In the genomic region with DNA sequence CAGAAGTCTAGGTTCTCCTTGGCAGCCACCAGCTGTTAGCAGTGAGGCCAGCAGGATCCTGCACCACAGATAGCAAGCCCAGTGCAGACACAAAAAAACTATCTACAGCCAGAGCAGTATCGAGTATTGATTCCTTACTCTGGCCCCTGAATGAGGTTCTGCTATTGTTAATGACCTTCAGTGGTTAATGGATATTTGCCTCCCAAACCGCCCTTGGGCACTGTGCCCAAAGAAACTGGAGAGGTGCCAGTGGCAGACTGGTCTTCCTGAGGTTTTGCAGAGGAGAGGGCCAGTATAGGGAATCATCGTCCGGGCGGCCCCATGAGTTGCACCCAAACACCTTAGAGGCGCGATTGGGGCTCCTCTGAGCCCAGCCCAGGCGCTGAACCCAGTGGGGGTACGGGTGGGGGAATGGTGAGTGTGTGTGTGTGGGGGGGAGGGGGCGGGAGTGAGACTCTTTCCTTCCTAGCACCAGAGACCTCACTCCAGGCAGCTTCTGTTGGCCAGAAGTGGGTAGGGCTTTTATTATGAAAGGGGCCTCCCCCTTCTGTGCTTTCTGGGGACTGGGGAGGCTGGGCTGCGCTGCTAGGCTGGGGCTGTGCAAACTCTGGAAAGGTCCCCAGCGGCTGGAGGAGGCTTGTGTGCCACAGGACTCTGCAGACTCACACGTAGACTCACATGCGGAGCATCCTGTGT, we compare ENCODE assay signal across 8 mouse cellular contexts. TPM values are rescaled to one million over a fixed set of nuclear protein-coding genes. Genes with fewer than 3 reads are reported as not detected.
DNase-seq lines count a peak whose midpoint lies in the region; ATAC-seq and TF ChIP-seq lines count a peak whose summit lies in the region.

A gene (plus strand): TSS at position 571 of the 696 bp plus-strand sequence.

- no peaks in the 10 kb centered on the region for H3K9me3 ChIP-seq in hindbrain, embryonic 15.5 days
- H3K9me3 ChIP-seq in midbrain, postnatal 0 days (ENCODE audit: low read length) = no peaks in the 10 kb centered on the region

- WGBS in hindbrain, embryonic 15.5 days = 7% methylated on average over 14 of the region's 14 CpGs
- WGBS in liver, adult 2 months = 4% methylated on average over 14 of the region's 14 CpGs
- WGBS in midbrain, postnatal 0 days = 13% methylated on average over 13 of the region's 14 CpGs

- H3K79me2 ChIP-seq in liver, adult 2 months (ENCODE audit: control insufficient read depth, insufficient read depth, low read length) = peaks cover 5% of the 10 kb centered on the region; the same call in 1 of the 2 replicates

- peaks cover 10% of the 10 kb centered on the region for H3K4me1 ChIP-seq in hindbrain, embryonic 15.5 days (replicated peaks)
- H3K4me1 ChIP-seq in liver, adult 2 months (ENCODE audit: control insufficient read depth, insufficient read depth, low read length) = peaks cover 18% of the 10 kb centered on the region
- H3K4me1 ChIP-seq in midbrain, postnatal 0 days (ENCODE audit: insufficient read depth, low read length) = no peaks in the 10 kb centered on the region

- intact Hi-C loops in gastrocnemius, postnatal 14 days (cut with DNase I; ENCODE audit: low total_unique reads) = no loop called here

- peak within 1 kb of the TSS; percentile 41 for H3K4me3 ChIP-seq in layer of hippocampus, adult 2 months
- H3K4me3 ChIP-seq in hindbrain, embryonic 15.5 days = peak within 1 kb of the TSS; percentile 19
- H3K4me3 ChIP-seq in liver, adult 2 months (ENCODE audit: insufficient read depth, low read depth, low read length) = peak within 1 kb of the TSS; percentile 61
- H3K4me3 ChIP-seq in midbrain, postnatal 0 days (ENCODE audit: low read depth, low read length) = peak within 1 kb of the TSS; percentile 0; the same call in 1 of the 2 replicates

- H3K4me2 ChIP-seq in hindbrain, embryonic 15.5 days = peak within 1 kb of the TSS; percentile 52
- H3K4me2 ChIP-seq in midbrain, postnatal 0 days (ENCODE audit: low read depth, low read length, poor library complexity, severe bottlenecking) = peak within 1 kb of the TSS; percentile 36

- peak within 1 kb of the TSS; percentile 16; the same call in 1 of the 2 replicates for H3K9ac ChIP-seq in hindbrain, embryonic 15.5 days
- H3K9ac ChIP-seq in liver, adult 2 months (ENCODE audit: low read depth, low read length) = peak within 1 kb of the TSS; percentile 60
- 0 out of 2 replicates have a peak within 1 kb of the TSS, but pooled peaks have one; percentile 29 for H3K9ac ChIP-seq in midbrain, postnatal 0 days (replicated peaks; ENCODE audit: low read length, poor library complexity, severe bottlenecking)

- peak; percentile 88 for ATAC-seq in hindbrain, embryonic 15.5 days (ENCODE audit: low FRiP score, low read depth)
- ATAC-seq in midbrain, postnatal 0 days (ENCODE audit: low FRiP score) = peak; percentile 85

- peak; percentile 30 to 53 for DNase-seq in layer of hippocampus, adult 2 months (ENCODE audit: low spot score in 2 of 2)
- DNase-seq in layer of hippocampus, adult 9-10 months (ENCODE audit: low spot score) = no peak
- DNase-seq in cerebellum, postnatal 10 days = peak; percentile 93
- DNase-seq in gastrocnemius, postnatal 14 days = peak; percentile 83
- DNase-seq in liver, adult 2 months (ENCODE audit: extremely low read depth, low read depth, low spot score) = peak; percentile 91
- DNase-seq in midbrain, postnatal 0 days (ENCODE audit: low spot score) = peak; percentile 80
- DNase-seq in spleen, postnatal 36 days (ENCODE audit: low spot score in 2 of 2) = no peak

- H3K36me3 ChIP-seq in hindbrain, embryonic 15.5 days = no peaks in the 10 kb centered on the region
- H3K36me3 ChIP-seq in liver, adult 2 months (ENCODE audit: control insufficient read depth, insufficient read depth, low read length) = no peaks in the 10 kb centered on the region
- no peaks in the 10 kb centered on the region for H3K36me3 ChIP-seq in midbrain, postnatal 0 days (ENCODE audit: insufficient read depth, low read length)

- no peaks in the 10 kb centered on the region for H3K27me3 ChIP-seq in hindbrain, embryonic 15.5 days
- H3K27me3 ChIP-seq in liver, adult 2 months (ENCODE audit: control insufficient read depth, insufficient read depth, low read length) = no peaks in the 10 kb centered on the region
- no peaks in the 10 kb centered on the region for H3K27me3 ChIP-seq in midbrain, postnatal 0 days (ENCODE audit: insufficient read depth, low read length)

- peak within 1 kb of the TSS; percentile 83 for H3K27ac ChIP-seq in layer of hippocampus, adult 2 months
- H3K27ac ChIP-seq in hindbrain, embryonic 15.5 days (replicated peaks) = peak within 1 kb of the TSS; percentile 77
- H3K27ac ChIP-seq in liver, adult 2 months (replicated peaks; ENCODE audit: insufficient read depth, low read depth, low read length) = peak within 1 kb of the TSS; percentile 67
- peak within 1 kb of the TSS; percentile 43; the same call in 1 of the 2 replicates for H3K27ac ChIP-seq in midbrain, postnatal 0 days (ENCODE audit: low read depth, low read length)

- TF ChIP-seq POLR2A in liver, adult 2 months (IDR thresholded peaks at IDR 0.05; ENCODE audit: extremely low read depth, insufficient read depth, low read length) = 0 out of 2 replicates have a peak, but pooled peaks have one; percentile 26

- TF ChIP-seq CTCF in layer of hippocampus, adult 2 months (conservative IDR thresholded peaks at IDR 0.05) = no peak
- TF ChIP-seq CTCF in liver, adult 2 months (IDR thresholded peaks at IDR 0.05; ENCODE audit: low read depth, low read length) = no peak
- TF ChIP-seq CTCF in midbrain, postnatal 0 days (IDR thresholded peaks at IDR 0.05) = no peak

RNA-seq across cellular contexts. Expression of the gene that starts here (rescaled TPM):
- 1 to 10 TPM; 6.7 to 9.1 TPM for total RNA-seq in layer of hippocampus, adult 2 months (2021)
- 1 to 10 TPM; 3.1 to 4.3 TPM for total RNA-seq in gastrocnemius, postnatal 14 days (2021)
- polyA plus RNA-seq in hindbrain, embryonic 15.5 days (2015; fragmentation: Nextera tagmentation; extraction: Ambion mirVana) = 1.8 and 2.1 TPM in 2 replicates
- 0.74 and 4.0 TPM in 2 replicates for total RNA-seq in liver, adult 2 months (2014; rRNA removed)
- 2.3 and 4.4 TPM in 2 replicates for polyA plus RNA-seq in liver, adult 2 months (2012; rRNA removed)
- total RNA-seq in midbrain, postnatal 0 days (2014; rRNA removed) = 2.5 and 4.8 TPM in 2 replicates
- 1.9 and 2.1 TPM in 2 replicates for polyA plus RNA-seq in midbrain, postnatal 0 days (2015; fragmentation: Nextera tagmentation; extraction: Ambion mirVana)

Comparison
In these comparisons a context has a peak if more than half of its experiments do, and no peak if none do; other contexts are left out.
1. DNase-seq: peak in layer of hippocampus, adult 2 months (2 of 2), cerebellum, postnatal 10 days (2 of 2), gastrocnemius, postnatal 14 days (single experiment), liver, adult 2 months (single experiment) and midbrain, postnatal 0 days (single experiment); none in layer of hippocampus, adult 9-10 months (single experiment) and spleen, postnatal 36 days (0 of 2).
2. H3K4me3 ChIP-seq: peak in every context shown above with its lines; median percentile 61 in liver, adult 2 months; 41 in layer of hippocampus, adult 2 months; 19 in hindbrain, embryonic 15.5 days; 0 in midbrain, postnatal 0 days.
3. Peak in every context shown above with its lines, with median percentiles within 50 percentile points of each other: H3K27ac ChIP-seq and H3K9ac ChIP-seq.